Mouse (Mus musculus): ENCODE measurements around the gene Clec16a. TPM values are rescaled to one million over a fixed set of nuclear protein-coding genes. Genes with fewer than 3 reads are reported as not detected.

Gene Clec16a
- total RNA-seq, 2 experiments from 2014 or later: 26.2 to 28.4 TPM

- DNase-seq: no peak
- intact Hi-C loops (cut with DNase I; ENCODE audit: low total_unique reads): no loop called here
Measured at GRCm38 (mm10) chr16:10730941-10731340, 185.8 kb downstream of the Clec16a start.

- intact Hi-C loops (cut with DNase I; ENCODE audit: low total_unique reads): no loop called here
- no peak for DNase-seq
Measured at GRCm38 (mm10) chr16:10731785-10732184, 186.6 kb downstream of the Clec16a start.

GRCm38 (mm10) chr16:10732421-10732820 is 187.3 kb downstream of the Clec16a start:
- intact Hi-C loops (cut with DNase I; ENCODE audit: low total_unique reads): no loop called here
- no peak for DNase-seq

- intact Hi-C loops (cut with DNase I; ENCODE audit: low total_unique reads): no loop called here
- peak; percentile 55 for DNase-seq
Measured at GRCm38 (mm10) chr16:10735781-10736180, 190.6 kb downstream of the Clec16a start.

GRCm38 (mm10) chr16:10736364-10736763 is 191.2 kb downstream of the Clec16a start:
- no peak for DNase-seq
- intact Hi-C loops (cut with DNase I; ENCODE audit: low total_unique reads): no loop called here

GRCm38 (mm10) chr16:10737571-10737970 is 192.4 kb downstream of the Clec16a start:
- no peak for DNase-seq
- intact Hi-C loops (cut with DNase I; ENCODE audit: low total_unique reads): no loop called here

GRCm38 (mm10) chr16:10738866-10739265 is 193.7 kb downstream of the Clec16a start:
- peak; percentile 52 for DNase-seq
- intact Hi-C loops (cut with DNase I; ENCODE audit: low total_unique reads): no loop called here

- intact Hi-C loops (cut with DNase I; ENCODE audit: low total_unique reads): no loop called here
Measured at GRCm38 (mm10) chr16:10739854-10740398, 194.8 kb downstream of the Clec16a start.

GRCm38 (mm10) chr16:10741082-10741481 is 195.9 kb downstream of the Clec16a start:
- no peak for DNase-seq
- intact Hi-C loops (cut with DNase I; ENCODE audit: low total_unique reads): no loop called here

More at GRCm38 (mm10) chr16:10739854-10740398, 194.8 kb downstream of the Clec16a start:
- peak; percentile 38 for DNase-seq

- DNase-seq: no peak
- intact Hi-C loops (cut with DNase I; ENCODE audit: low total_unique reads): no loop called here
Measured at GRCm38 (mm10) chr16:10749226-10749625, 204.1 kb downstream of the Clec16a start.

GRCm38 (mm10) chr16:10749824-10750223 is 204.7 kb downstream of the Clec16a start:
- no peak for DNase-seq
- intact Hi-C loops (cut with DNase I; ENCODE audit: low total_unique reads): no loop called here

- intact Hi-C loops (cut with DNase I; ENCODE audit: low total_unique reads): no loop called here
- no peak for DNase-seq
Measured at GRCm38 (mm10) chr16:10754521-10755296, 209.6 kb downstream of the Clec16a start.

- intact Hi-C loops (cut with DNase I; ENCODE audit: low total_unique reads): no loop called here
- no peak for DNase-seq
Measured at GRCm38 (mm10) chr16:10756168-10756567, 211.0 kb downstream of the Clec16a start.

- peak; percentile 40 for DNase-seq
- intact Hi-C loops (cut with DNase I; ENCODE audit: low total_unique reads): no loop called here
Measured at GRCm38 (mm10) chr16:10761182-10761581, 216.0 kb downstream of the Clec16a start.

- no peak for DNase-seq
- intact Hi-C loops (cut with DNase I; ENCODE audit: low total_unique reads): no loop called here
Measured at GRCm38 (mm10) chr16:10762569-10763180, 217.5 kb downstream of the Clec16a start.

- no peak for DNase-seq
- intact Hi-C loops (cut with DNase I; ENCODE audit: low total_unique reads): no loop called here
Measured at GRCm38 (mm10) chr16:10763540-10764264, 218.6 kb downstream of the Clec16a start.

- no peak for DNase-seq
- intact Hi-C loops (cut with DNase I; ENCODE audit: low total_unique reads): no loop called here
Measured at GRCm38 (mm10) chr16:10764323-10764722, 219.2 kb downstream of the Clec16a start.

- DNase-seq: peak; percentile 66
- intact Hi-C loops (cut with DNase I; ENCODE audit: low total_unique reads): loop anchor here (5.0 kb wide), 1 partner anchor 105 kb away; no protein-coding TSS in a partner anchor
Measured at GRCm38 (mm10) chr16:10767158-10767557, 222.0 kb downstream of the Clec16a start.

- DNase-seq: no peak
- intact Hi-C loops (cut with DNase I; ENCODE audit: low total_unique reads): loop anchor here (5.0 kb wide), 1 partner anchor 107 kb away; no protein-coding TSS in a partner anchor
Measured at GRCm38 (mm10) chr16:10768821-10769220, 223.7 kb downstream of the Clec16a start.

- intact Hi-C loops (cut with DNase I; ENCODE audit: low total_unique reads): loop anchor here (5.0 kb wide), 1 partner anchor 107 kb away; no protein-coding TSS in a partner anchor
- DNase-seq: no peak
Measured at GRCm38 (mm10) chr16:10769661-10770060, 224.5 kb downstream of the Clec16a start.

All from gastrocnemius, postnatal 14 days (tissue).